Mouse (Mus musculus) testis, adult 2 months (tissue): Measurements from ENCODE around the gene Cptp.

Experiments
- CTCF ChIP-seq: fragments of 200-500 bp; IDR thresholded peaks from 2 replicates; pipeline ENCODE4 v1.5.1; 2012; ENCODE audit warnings: low read depth, mild to moderate bottlenecking, inconsistent platforms, low read length, moderate library complexity; ENCODE audit not compliant: control insufficient read depth, insufficient read depth, insufficient replicate concordance
- POLR2A ChIP-seq: fragments of 200-500 bp; IDR thresholded peaks from 2 replicates; pipeline ENCODE4 v1.6.1; 2012; ENCODE audit warnings: low read depth, mild to moderate bottlenecking, inconsistent platforms, low read length, moderate library complexity; ENCODE audit not compliant: control insufficient read depth

DNA sequence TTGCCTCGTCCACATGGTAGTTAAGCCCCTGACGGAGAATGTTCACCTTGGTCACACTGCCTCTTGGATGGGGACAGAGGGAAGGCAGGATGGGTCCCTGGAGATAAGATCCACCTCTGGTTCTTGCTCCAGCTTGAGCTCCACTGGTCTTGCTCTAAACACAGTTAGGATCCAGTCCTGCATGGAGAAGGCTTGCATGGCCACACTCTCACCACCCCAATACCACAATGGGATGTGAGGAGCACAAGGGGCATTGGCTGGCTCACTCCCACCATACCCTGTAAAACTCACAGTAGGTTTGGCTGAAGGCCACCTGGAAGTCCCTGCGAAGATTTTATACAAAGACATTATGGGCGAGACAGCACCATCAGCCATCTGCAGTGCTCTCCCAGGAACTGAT, 39.5 kb upstream of the Cptp start:
- no peak for TF ChIP-seq POLR2A
- TF ChIP-seq CTCF: no peak
